Mouse (Mus musculus) intestine, embryonic 16.5 days (tissue): ENCODE results near the gene Ldah. TPM values are rescaled to one million over a fixed set of nuclear protein-coding genes. Genes with fewer than 3 reads are reported as not detected.
A peak's percentile ranks its signal among the peaks of the same experiment; 100 is the strongest.

Experiments used
- ATAC-seq: fragments of 200-750 bp; cut with Nextera tagmentation; 2 replicates; pipeline ENCODE4 v1.8.0; 2017; ENCODE audit warnings: moderate TSS enrichment, moderate library complexity
- H3K27ac ChIP-seq: fragments of 300-500 bp; sonication (generic); 2 replicates; pipeline ENCODE4 v1.5.1; 2014; ENCODE audit warnings: mild to moderate bottlenecking, low read length
- H3K27me3 ChIP-seq: fragments of 300-500 bp; sonication (generic); replicated peaks from 2 replicates; pipeline ENCODE4 v1.6.1; 2014; ENCODE audit warnings: low read length, control low read depth, mixed read lengths; ENCODE audit not compliant: control insufficient read depth, insufficient read depth
- H3K36me3 ChIP-seq: fragments of 300-500 bp; sonication (generic); 2 replicates; pipeline ENCODE4 v1.6.1; 2014; ENCODE audit warnings: low read length, control low read depth; ENCODE audit not compliant: control insufficient read depth, insufficient read depth
- H3K4me1 ChIP-seq: fragments of 300-500 bp; sonication (generic); 2 replicates; pipeline ENCODE4 v1.6.1; 2014; ENCODE audit warnings: low read length, control low read depth, mixed read lengths; ENCODE audit not compliant: control insufficient read depth, insufficient read depth
- H3K4me2 ChIP-seq: fragments of 300-500 bp; sonication (generic); 2 replicates; pipeline ENCODE4 v1.6.1; 2014; ENCODE audit warnings: low read depth, low read length, control low read depth
- H3K4me3 ChIP-seq: fragments of 300-500 bp; sonication (generic); 2 replicates; pipeline ENCODE4 v1.5.1; 2014; ENCODE audit warnings: mild to moderate bottlenecking, low read length
- H3K9ac ChIP-seq: fragments of 300-500 bp; sonication (generic); 2 replicates; pipeline ENCODE4 v1.6.1; 2014; ENCODE audit warnings: low read depth, low read length
- H3K9me3 ChIP-seq: fragments of 300-500 bp; sonication (generic); 2 replicates; pipeline ENCODE4 v1.6.1; 2016; ENCODE audit warnings: low read length, control low read depth; ENCODE audit not compliant: control insufficient read depth
- WGBS: fragments of 180-500 bp; shearing (Covaris S2); extraction: QIAGEN DNeasy Blood & Tissue Kit; methylation state at CpG from one replicate; pipeline ENCODE4 v1.1.7; 2014; 5-methylcytosine and 5-hydroxymethylcytosine counted together
- polyA plus RNA-seq: library from polyadenylated mRNA; unstranded; fragments of >200 nt; fragmentation: Nextera tagmentation; extraction: Ambion mirVana; gene quantifications from 2 replicates; pipeline ENCODE4 v1.2.1, GENCODE M21; 2015

The Ldah gene
- polyA plus RNA-seq, 1 experiment from 2014 or later, result 60.0 TPM

DNA sequence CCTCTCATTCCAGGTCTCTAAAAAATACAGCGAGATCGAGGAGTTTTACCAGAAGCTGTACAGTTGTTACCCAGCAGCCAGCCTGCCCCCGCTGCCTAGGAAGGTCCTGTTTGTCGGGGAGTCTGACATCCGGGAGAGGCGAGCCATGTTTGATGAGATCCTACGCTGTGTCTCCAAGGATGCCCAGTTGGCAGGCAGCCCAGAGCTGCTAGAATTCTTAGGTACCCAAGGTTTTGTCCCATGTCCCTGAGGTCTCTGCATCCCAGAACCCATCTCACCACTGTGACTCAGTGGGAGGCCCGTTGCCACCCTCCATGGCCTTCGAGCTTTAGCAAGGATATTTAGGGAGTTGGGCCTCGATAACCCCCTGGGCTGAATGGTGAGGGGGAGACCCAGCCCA is 113.6 kb downstream of the Ldah start:
- peaks cover 2% of the 10 kb centered on the region for H3K36me3 ChIP-seq
- 86% methylated on average over 10 of the region's 10 CpGs for WGBS
- no peak overlapping the region for H3K4me2 ChIP-seq

DNA sequence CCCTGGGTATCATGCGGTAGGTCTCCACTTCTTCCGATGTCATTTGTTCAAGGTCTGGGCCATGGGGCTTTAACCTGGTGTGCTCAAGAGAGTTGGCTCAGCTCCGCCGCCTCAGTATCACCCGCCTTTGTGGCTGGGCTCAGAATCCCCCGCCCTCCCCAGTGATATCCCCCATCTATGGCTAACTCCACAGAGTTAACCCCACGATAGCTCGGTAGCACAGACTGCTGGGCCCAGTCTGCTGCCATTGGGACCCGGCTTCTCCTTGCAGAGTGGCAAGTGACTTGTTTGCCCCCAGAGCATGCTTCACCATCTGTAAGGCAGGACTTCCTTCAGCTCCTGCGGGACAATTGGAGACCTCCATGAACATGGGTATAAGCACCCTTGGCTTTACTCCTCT is 116.2 kb downstream of the Ldah start:
- WGBS, result 83% methylated on average over 10 of the region's 10 CpGs
- H3K4me1 ChIP-seq, result no peaks in the 10 kb centered on the region
- no peak overlapping the region for H3K4me2 ChIP-seq
- peaks cover 4% of the 10 kb centered on the region for H3K36me3 ChIP-seq
- no peak overlapping the region for H3K27ac ChIP-seq
- no peak for ATAC-seq
- no peaks in the 10 kb centered on the region for H3K27me3 ChIP-seq
- H3K9me3 ChIP-seq, result no peaks in the 10 kb centered on the region
- H3K9ac ChIP-seq, result no peak overlapping the region
- no peak overlapping the region for H3K4me3 ChIP-seq

More for the DNA sequence above, 113.6 kb downstream of the Ldah start:
- no peak for ATAC-seq
- no peak overlapping the region for H3K9ac ChIP-seq
- H3K4me1 ChIP-seq, result no peaks in the 10 kb centered on the region
- H3K9me3 ChIP-seq, result no peaks in the 10 kb centered on the region
- H3K27me3 ChIP-seq, result no peaks in the 10 kb centered on the region
- H3K4me3 ChIP-seq, result no peak overlapping the region
- no peak overlapping the region for H3K27ac ChIP-seq

DNA sequence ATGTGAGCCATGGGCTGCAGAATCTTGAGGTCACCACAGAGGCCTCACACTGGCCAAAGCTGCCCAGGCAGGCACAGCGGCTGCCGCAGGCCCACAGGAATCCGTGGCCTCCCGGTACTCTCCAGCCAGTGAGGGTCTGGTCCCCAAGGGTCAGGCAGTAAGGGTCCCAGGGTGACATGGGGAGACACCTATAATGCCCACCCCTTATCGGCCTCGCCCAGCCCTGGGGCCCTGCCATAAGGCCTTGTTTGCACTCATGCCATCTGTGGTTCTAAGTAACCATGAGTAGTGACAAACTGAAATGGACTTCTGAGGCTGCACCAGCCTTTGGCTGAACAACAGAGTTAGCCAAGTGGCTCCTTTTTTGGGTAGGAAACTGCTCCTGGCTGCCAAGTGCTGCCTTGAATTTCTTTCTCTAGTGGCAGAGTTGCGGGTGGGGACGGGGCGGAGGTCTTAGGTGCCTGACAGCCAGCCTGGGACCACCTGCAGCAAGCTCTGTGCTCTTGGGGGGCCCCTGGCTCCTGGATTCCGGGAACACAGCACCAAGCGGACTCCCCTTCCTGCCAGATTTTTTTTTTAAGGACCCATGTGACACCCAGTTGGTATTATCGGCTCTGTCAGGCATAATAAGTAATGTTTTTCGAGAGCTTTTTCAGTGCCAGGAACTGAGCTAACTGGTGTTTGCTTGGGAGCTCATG is 117.5 kb downstream of the Ldah start:
- no peaks in the 10 kb centered on the region for H3K4me1 ChIP-seq
- H3K9ac ChIP-seq, result no peak overlapping the region
- no peak overlapping the region for H3K4me3 ChIP-seq
- H3K9me3 ChIP-seq, result no peaks in the 10 kb centered on the region
- H3K27me3 ChIP-seq, result no peaks in the 10 kb centered on the region
- no peak for ATAC-seq
- no peak overlapping the region for H3K27ac ChIP-seq
- H3K36me3 ChIP-seq, result peaks cover 7% of the 10 kb centered on the region
- H3K4me2 ChIP-seq, result no peak overlapping the region
- WGBS, result 92% methylated on average over 13 of the region's 13 CpGs

DNA sequence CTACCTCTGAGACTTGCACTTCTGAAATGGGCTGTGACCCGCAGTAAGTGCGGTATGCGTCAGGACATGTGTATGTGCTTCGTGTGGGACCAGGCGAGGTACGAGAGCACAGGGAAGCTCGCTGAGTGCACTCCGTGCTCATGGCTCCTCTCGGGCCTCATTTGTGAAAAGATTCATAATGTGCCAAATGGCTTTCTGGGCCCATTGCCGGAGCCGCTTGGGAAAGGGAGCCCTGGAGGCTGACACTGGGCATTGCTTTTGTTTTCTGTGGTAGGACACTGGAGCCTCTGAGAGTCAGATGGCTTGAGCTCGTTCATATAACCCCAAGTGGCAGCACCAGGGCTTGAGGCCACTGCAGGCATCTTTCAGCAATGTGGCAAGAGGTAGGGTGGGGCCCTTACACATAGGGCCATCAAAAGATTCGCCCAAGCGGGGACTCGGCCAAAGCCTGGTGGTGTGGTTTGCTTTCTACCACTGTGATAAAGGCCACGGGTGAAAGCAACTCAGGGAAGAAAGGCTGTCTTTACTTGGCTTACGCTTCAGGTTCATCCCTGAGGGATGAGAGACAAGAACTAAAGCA is 118.1 kb downstream of the Ldah start:
- Histone ChIP-seq H3K36me3 (peaks cover 7% of the 10 kb centered on the region), H3K4me3 (no peak overlapping the region), H3K27ac (no peak overlapping the region), H3K9me3 (no peaks in the 10 kb centered on the region), H3K9ac (no peak overlapping the region), H3K4me2 (no peak overlapping the region), H3K4me1 (no peaks in the 10 kb centered on the region), H3K27me3 (no peaks in the 10 kb centered on the region)
- no peak for ATAC-seq
- WGBS, result 91% methylated on average over 17 of the region's 17 CpGs

DNA sequence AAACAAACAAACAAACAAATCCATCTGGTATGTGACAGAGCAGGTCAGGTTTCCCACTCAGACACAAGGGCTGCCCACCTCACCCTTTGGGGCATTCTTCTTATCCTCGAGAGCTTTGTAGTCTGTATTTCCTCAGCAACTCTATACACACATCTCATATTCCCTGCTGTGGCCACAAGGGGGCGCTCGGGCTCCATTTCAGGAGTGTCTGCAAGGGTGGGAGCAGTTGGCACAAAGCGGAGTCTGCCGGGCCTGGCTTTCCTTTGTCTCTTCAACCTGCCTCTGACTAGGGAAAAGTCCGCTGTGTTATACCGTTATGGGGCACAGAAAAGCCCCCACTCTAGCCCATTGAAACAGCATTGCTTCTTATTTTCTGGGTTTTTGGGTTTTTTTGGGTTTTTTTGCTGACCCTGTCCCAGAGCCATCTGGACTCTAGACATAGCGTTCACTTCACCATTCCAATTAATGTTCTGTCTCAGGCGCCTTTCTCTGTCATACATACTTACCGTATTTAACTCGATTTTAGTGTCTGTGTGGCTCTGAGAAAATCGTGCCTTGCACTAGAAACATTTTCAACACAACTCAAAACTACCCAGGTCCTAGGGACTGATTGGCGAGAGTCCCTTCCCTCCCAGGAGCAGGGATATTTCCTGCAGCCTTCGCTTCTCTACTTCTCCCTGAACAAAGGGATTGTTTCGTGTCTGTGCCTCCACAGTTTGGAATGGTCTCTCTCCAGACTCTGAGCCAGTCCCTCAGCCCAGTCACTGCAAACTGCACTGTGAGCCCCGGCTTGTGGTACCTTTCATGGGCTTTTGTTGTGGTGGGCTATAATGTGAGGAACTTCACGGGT is 119.1 kb downstream of the Ldah start:
- H3K9me3 ChIP-seq, result no peaks in the 10 kb centered on the region
- peaks cover 8% of the 10 kb centered on the region for H3K4me1 ChIP-seq
- no peak overlapping the region for H3K4me3 ChIP-seq
- H3K36me3 ChIP-seq, result peaks cover 7% of the 10 kb centered on the region
- H3K27ac ChIP-seq, result 0 out of 2 replicates have a peak overlapping the region, but pooled peaks have one; percentile 9
- peak overlapping the region; percentile 55 for H3K9ac ChIP-seq
- 35% methylated on average over 17 of the region's 17 CpGs for WGBS
- H3K4me2 ChIP-seq, result no peak overlapping the region
- H3K27me3 ChIP-seq, result no peaks in the 10 kb centered on the region
- ATAC-seq, result peak; percentile 83

DNA sequence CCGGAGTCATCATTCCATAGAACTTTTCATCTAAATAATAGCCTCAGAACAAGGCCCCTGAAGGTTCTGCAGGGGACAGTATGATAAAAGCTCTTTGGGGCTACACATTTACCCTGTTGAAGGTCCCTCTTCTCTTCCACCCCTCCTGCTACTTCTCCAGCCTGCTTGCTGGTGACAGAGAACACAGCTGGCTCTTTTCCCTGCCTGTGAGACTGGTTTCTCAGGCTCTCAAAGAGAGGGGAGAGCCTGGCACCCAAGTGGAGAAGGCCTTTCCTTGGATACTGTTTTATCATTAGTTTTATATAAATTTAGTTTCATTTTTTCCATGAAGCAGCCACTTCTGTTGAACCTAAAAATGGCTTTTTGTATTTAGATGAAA is 119.8 kb downstream of the Ldah start:
- no peaks in the 10 kb centered on the region for H3K9me3 ChIP-seq
- H3K4me3 ChIP-seq, result no peak overlapping the region
- WGBS, result 76% methylated on average over 1 of the region's 1 CpGs
- H3K4me1 ChIP-seq, result peaks cover 11% of the 10 kb centered on the region
- peaks cover 7% of the 10 kb centered on the region for H3K36me3 ChIP-seq
- H3K9ac ChIP-seq, result peak overlapping the region; percentile 55; the same call in 1 of the 2 replicates
- H3K4me2 ChIP-seq, result no peak overlapping the region
- no peaks in the 10 kb centered on the region for H3K27me3 ChIP-seq
- H3K27ac ChIP-seq, result no peak overlapping the region
- ATAC-seq, result no peak

DNA sequence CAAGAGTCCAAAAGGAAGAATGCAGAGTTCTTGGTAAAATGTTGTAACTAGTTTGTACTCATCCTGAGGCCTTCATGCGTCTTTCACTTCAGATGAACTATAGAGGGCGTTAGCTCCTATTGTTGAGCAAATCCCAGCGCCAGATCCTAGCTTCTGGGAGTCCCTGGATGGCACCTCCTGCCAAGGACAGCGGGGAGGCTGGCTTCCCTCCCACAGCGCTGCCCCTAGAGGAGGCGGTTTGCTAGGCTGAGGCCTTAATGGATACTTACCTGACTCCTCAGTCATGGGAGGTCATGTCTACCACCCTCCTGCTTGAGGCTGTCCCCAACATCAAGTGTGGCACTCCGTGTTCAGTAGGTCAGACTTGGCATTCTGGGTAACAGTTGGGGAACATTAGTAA is 121.3 kb downstream of the Ldah start:
- H3K36me3 ChIP-seq, result peaks cover 7% of the 10 kb centered on the region
- no peak overlapping the region for H3K27ac ChIP-seq
- no peaks in the 10 kb centered on the region for H3K9me3 ChIP-seq
- H3K27me3 ChIP-seq, result no peaks in the 10 kb centered on the region
- WGBS, result 93% methylated on average over 7 of the region's 7 CpGs
- H3K9ac ChIP-seq, result no peak overlapping the region
- ATAC-seq, result no peak
- H3K4me3 ChIP-seq, result no peak overlapping the region
- H3K4me2 ChIP-seq, result no peak overlapping the region
- peaks cover 11% of the 10 kb centered on the region for H3K4me1 ChIP-seq

DNA sequence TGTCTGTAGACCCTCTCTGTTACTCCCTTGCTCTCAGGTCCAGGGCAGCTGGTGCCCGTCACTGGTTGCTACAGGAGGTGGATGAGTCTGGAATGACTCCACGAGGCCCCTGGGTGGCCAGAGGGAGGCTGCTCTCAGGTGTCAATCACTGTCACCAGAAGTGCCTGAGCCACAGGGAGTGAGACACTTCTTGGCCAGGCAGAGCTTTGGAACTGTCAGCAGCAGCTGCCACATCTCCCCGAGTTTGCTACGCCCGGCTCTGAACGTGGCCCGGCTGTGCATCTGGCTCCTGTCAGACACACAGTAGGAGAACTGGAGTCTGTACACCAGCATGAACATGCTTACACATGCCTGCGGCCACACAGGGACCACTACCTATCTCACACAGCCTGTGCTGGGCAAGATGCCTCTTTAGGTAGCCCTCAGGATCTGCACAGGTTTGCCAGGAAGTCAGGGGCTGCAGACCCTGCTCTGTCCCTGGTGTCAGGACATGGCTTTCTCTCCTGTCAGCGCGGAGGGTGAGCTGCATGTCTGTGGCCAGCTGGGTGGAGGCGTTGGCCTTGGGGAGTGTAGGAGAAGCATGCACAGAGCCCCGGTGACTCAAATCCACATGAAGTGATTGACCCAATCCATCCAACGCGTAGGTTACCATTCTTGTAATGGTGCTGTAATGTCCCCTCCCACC is 123.7 kb downstream of the Ldah start:
- Histone ChIP-seq H3K4me2 (no peak overlapping the region), H3K27ac (no peak overlapping the region; the same call in 1 of the 2 replicates), H3K9me3 (no peaks in the 10 kb centered on the region), H3K4me3 (no peak overlapping the region), H3K9ac (no peak overlapping the region), H3K4me1 (peaks cover 11% of the 10 kb centered on the region), H3K36me3 (peaks cover 7% of the 10 kb centered on the region), H3K27me3 (no peaks in the 10 kb centered on the region)
- 50% methylated on average over 14 of the region's 14 CpGs for WGBS
- ATAC-seq, result peak; percentile 30; the same call in 1 of the 2 replicates

DNA sequence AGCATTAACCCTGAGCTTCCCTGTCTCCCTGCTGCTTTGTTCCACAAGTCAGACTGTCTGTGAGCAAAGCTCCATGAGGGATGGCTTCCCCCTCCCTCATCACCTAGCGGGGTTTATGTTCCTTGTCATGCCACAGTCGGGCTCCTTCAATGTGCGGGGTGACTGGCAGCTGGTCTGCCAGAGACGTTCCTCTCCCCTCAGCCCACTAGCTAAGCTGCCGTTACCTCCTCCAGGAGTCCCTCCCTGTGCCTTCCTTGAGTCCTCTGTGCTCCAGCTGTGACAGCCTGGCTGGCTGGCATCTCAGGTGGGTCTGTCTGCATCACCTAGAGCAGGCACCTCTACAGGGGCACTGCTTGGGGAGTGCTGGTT is 124.3 kb downstream of the Ldah start:
- H3K36me3 ChIP-seq, result peaks cover 7% of the 10 kb centered on the region
- ATAC-seq, result no peak
- H3K27me3 ChIP-seq, result no peaks in the 10 kb centered on the region
- H3K4me1 ChIP-seq, result peaks cover 11% of the 10 kb centered on the region
- no peaks in the 10 kb centered on the region for H3K9me3 ChIP-seq
- no peak overlapping the region for H3K27ac ChIP-seq
- 69% methylated on average over 5 of the region's 5 CpGs for WGBS
- no peak overlapping the region for H3K4me3 ChIP-seq
- no peak overlapping the region for H3K4me2 ChIP-seq
- no peak overlapping the region for H3K9ac ChIP-seq
